Mouse (Mus musculus) forebrain, embryonic 15.5 days (tissue): Measurements from ENCODE around the gene Ifit2. TPM values are rescaled to one million over a fixed set of nuclear protein-coding genes. Genes with fewer than 3 reads are reported as not detected.
"Not testable (repeated sequence)": the region's sequence is repeated elsewhere in the genome, so short reads cannot be mapped to it uniquely, and the experiment has no call there.

Experiments
- ATAC-seq: fragments of 200-750 bp; cut with Nextera tagmentation; replicated peaks from 2 replicates; pipeline ENCODE4 v1.8.0; 2017; ENCODE audit warnings: mild to moderate bottlenecking, moderate TSS enrichment, moderate library complexity
- H3K27ac ChIP-seq: fragments of 300-500 bp; sonication (generic); replicated peaks from 2 replicates; pipeline ENCODE4 v1.5.1; 2015; ENCODE audit warnings: mild to moderate bottlenecking, inconsistent platforms
- H3K27me3 ChIP-seq: fragments of 300-500 bp; sonication (generic); 2 replicates; pipeline ENCODE4 v1.6.1; 2015; ENCODE audit warnings: inconsistent platforms
- H3K36me3 ChIP-seq: fragments of 300-500 bp; sonication (generic); 2 replicates; pipeline ENCODE4 v1.6.1; 2015; ENCODE audit warnings: mild to moderate bottlenecking, inconsistent platforms
- H3K4me1 ChIP-seq: fragments of 300-500 bp; sonication (generic); 2 replicates; pipeline ENCODE4 v1.6.1; 2015; ENCODE audit warnings: inconsistent platforms
- H3K4me2 ChIP-seq: fragments of 300-500 bp; sonication (generic); replicated peaks from 2 replicates; pipeline ENCODE4 v1.6.1; 2015; ENCODE audit warnings: mild to moderate bottlenecking, inconsistent platforms
- H3K4me3 ChIP-seq: fragments of 300-500 bp; sonication (generic); 2 replicates; pipeline ENCODE4 v1.5.1; 2015; ENCODE audit warnings: mild to moderate bottlenecking, inconsistent platforms
- H3K9ac ChIP-seq: fragments of 300-500 bp; sonication (generic); replicated peaks from 2 replicates; pipeline ENCODE4 v1.6.1; 2015; ENCODE audit warnings: mild to moderate bottlenecking, inconsistent platforms
- H3K9me3 ChIP-seq: fragments of 300-500 bp; sonication (generic); 2 replicates; pipeline ENCODE4 v1.6.1; 2016; ENCODE audit warnings: inconsistent platforms
- WGBS: fragments of 180-500 bp; shearing (Covaris S2); methylation state at CpG from one replicate; pipeline ENCODE4 v1.1.7; 2015; ENCODE audit warnings: mixed read lengths; 5-methylcytosine and 5-hydroxymethylcytosine counted together
- polyA plus RNA-seq: library from polyadenylated mRNA; unstranded; fragments of >200 nt; fragmentation: Nextera tagmentation; extraction: Ambion mirVana; gene quantifications from 2 replicates; pipeline ENCODE4 v1.2.1, GENCODE M21; 2015

Ifit2 gene
- polyA plus RNA-seq, 1 experiment from 2014 or later, result 8.0 TPM

GRCm38 (mm10) chr19:34607237-34608051 lies 57.0 kb downstream of the Ifit2 start, which contains the start of gene Ifit3b:
TSS of gene Ifit3b (plus strand) at chr19:34607970.
- H3K4me3 ChIP-seq, H3K9ac ChIP-seq, H3K4me1 ChIP-seq, H3K27ac ChIP-seq, H3K9me3 ChIP-seq, H3K27me3 ChIP-seq, H3K4me2 ChIP-seq, H3K36me3 ChIP-seq: not testable (repeated sequence)
- WGBS, result 50% methylated on average over 4 of the region's 4 CpGs
- ATAC-seq, result peak; percentile 46

- ATAC-seq, H3K4me2 ChIP-seq, H3K27me3 ChIP-seq, H3K4me3 ChIP-seq, H3K9me3 ChIP-seq, H3K4me1 ChIP-seq, H3K36me3 ChIP-seq, H3K9ac ChIP-seq, H3K27ac ChIP-seq: not testable (repeated sequence)
- 75% methylated on average over 3 of the region's 3 CpGs for WGBS
These were observed 59.6 kb downstream of the Ifit2 start for GRCm38 (mm10) chr19:34610118-34610517.

GRCm38 (mm10) chr19:34612243-34613001 lies 61.9 kb downstream of the Ifit2 start:
- H3K9me3 ChIP-seq, H3K27me3 ChIP-seq, H3K36me3 ChIP-seq, H3K9ac ChIP-seq, ATAC-seq, H3K4me2 ChIP-seq, H3K27ac ChIP-seq, H3K4me3 ChIP-seq, H3K4me1 ChIP-seq: not testable (repeated sequence)
- WGBS, result 86% methylated on average over 5 of the region's 11 CpGs

GRCm38 (mm10) chr19:34620871-34621270 lies 70.4 kb downstream of the Ifit2 start:
- no peaks in the 10 kb centered on the region for H3K4me1 ChIP-seq
- no peak overlapping the region for H3K4me2 ChIP-seq
- H3K36me3 ChIP-seq, result no peaks in the 10 kb centered on the region
- H3K27me3 ChIP-seq, result no peaks in the 10 kb centered on the region
- H3K9me3 ChIP-seq, result no peaks in the 10 kb centered on the region
- 94% methylated on average over 5 of the region's 5 CpGs for WGBS
- no peak overlapping the region for H3K9ac ChIP-seq
- no peak overlapping the region for H3K27ac ChIP-seq
- ATAC-seq, result no peak
- H3K4me3 ChIP-seq, result no peak overlapping the region

GRCm38 (mm10) chr19:34623781-34624180 lies 73.3 kb downstream of the Ifit2 start:
- no peaks in the 10 kb centered on the region for H3K36me3 ChIP-seq
- H3K27me3 ChIP-seq, result no peaks in the 10 kb centered on the region
- WGBS, result 96% methylated on average over 6 of the region's 6 CpGs
- no peaks in the 10 kb centered on the region for H3K9me3 ChIP-seq
- H3K4me1 ChIP-seq, result no peaks in the 10 kb centered on the region
- no peak for ATAC-seq
- no peak overlapping the region for H3K27ac ChIP-seq
- no peak overlapping the region for H3K9ac ChIP-seq
- no peak overlapping the region for H3K4me2 ChIP-seq
- H3K4me3 ChIP-seq, result no peak overlapping the region

- Histone ChIP-seq H3K27me3 (no peaks in the 10 kb centered on the region), H3K9me3 (no peaks in the 10 kb centered on the region), H3K9ac (no peak overlapping the region), H3K4me1 (no peaks in the 10 kb centered on the region), H3K36me3 (no peaks in the 10 kb centered on the region), H3K4me3 (no peak overlapping the region), H3K27ac (no peak overlapping the region), H3K4me2 (no peak overlapping the region)
- 84% methylated on average over 4 of the region's 4 CpGs for WGBS
- ATAC-seq, result no peak
These were observed 74.2 kb downstream of the Ifit2 start for GRCm38 (mm10) chr19:34624663-34625062.

Other genes starting within 250 kb of the Ifit2 start
- 0.17 and 0.67 TPM in 2 replicates for gene Ch25h, start 75.5 kb upstream of the Ifit2 start, polyA plus RNA-seq
- gene Lipa, start 23.2 kb upstream of the Ifit2 start, polyA plus RNA-seq, result 14.9 and 16.6 TPM in 2 replicates
- gene Ifit3, start 32.8 kb downstream of the Ifit2 start, polyA plus RNA-seq, result 1.1 and 1.3 TPM in 2 replicates
- 0.39 and 0.41 TPM in 2 replicates for gene Ifit1bl1, start 51.3 kb downstream of the Ifit2 start, polyA plus RNA-seq
- 0.13 and 0.20 TPM in 2 replicates for gene Ifit3b, start 57.3 kb downstream of the Ifit2 start, polyA plus RNA-seq
- gene Ifit1bl2, start 90.0 kb downstream of the Ifit2 start, polyA plus RNA-seq, result 0.11 and 0.20 TPM in 2 replicates
- gene Ifit1, start 90.2 kb downstream of the Ifit2 start, polyA plus RNA-seq, result 0.13 and 0.18 TPM in 2 replicates
- 2.2 and 2.6 TPM in 2 replicates for gene Slc16a12, start 196.6 kb downstream of the Ifit2 start, polyA plus RNA-seq